Mouse (Mus musculus) right cerebral cortex, adult 18-20 months (tissue): ENCODE results near the gene Slc41a2.
A peak's percentile ranks its signal among the peaks of the same experiment; 100 is the strongest.

Experiments used
- DNase-seq: peaks from one replicate; pipeline ENCODE4 v3.0.0; 2022; ENCODE audit warnings: mixed read lengths

The Slc41a2 gene

DNA sequence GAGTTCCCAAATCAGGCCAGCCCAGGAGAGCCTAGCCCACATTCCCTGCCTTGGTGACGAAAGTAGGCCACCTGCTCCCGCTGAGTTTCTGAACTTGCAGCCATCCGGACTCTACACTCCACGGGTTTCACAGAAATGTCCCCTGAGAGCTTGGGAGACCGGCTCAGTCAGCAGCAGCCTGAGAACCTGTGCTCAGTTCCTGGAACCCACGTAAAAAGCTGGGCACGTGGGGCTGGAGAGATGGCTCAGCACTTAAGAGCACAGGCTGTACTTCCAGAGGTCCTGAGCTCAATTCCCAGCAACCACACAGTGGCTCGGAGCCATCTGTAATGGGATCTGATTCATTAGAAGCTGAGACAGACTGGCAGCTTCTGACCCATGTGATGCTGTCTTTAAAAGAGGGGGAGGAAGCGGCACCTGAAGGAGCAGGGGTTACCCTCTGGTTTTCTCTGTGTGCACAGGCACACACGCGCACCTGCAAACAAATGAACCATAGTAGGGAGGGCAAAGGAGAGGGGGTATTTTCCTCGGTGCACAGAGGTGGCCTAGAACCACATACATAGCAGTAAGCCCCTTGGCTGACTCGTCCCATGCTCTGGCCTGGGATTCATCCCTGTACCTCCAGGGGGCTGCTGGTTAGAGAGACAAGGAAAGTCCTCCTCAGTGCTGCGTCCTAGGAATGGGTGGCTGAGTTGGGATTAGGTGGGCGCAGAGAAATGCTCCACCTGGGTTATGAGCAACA is 155.7 kb downstream of the Slc41a2 start:
- peak; percentile 39 for DNase-seq
